Mouse (Mus musculus): ENCODE results near the gene Btbd16.

GRCm38 (mm10) chr7:130780866-130781419 is 7.1 kb downstream of the Btbd16 start:
- TF ChIP-seq CTCF (IDR thresholded peaks at IDR 0.05; ENCODE audit: low read depth, low read length) = no peak
- TF ChIP-seq TAL1 (conservative IDR thresholded peaks at IDR 0.05; ENCODE audit: low read depth, low read length) = no peak
- no peak for TF ChIP-seq GATA1 (IDR thresholded peaks at IDR 0.05; ENCODE audit: borderline replicate concordance, low read length)
- no peak for TF ChIP-seq POLR2AphosphoS5 (IDR thresholded peaks at IDR 0.05; ENCODE audit: insufficient replicate concordance, low read depth, low read length)
